Mouse (Mus musculus) myocyte (in vitro differentiated cells): ENCODE results near the gene Fcnb.

Source experiments
- CEBPB ChIP-seq: IDR thresholded peaks from 2 replicates; pipeline ENCODE4 v1.6.1; 2011; ENCODE audit warnings: mild to moderate bottlenecking, moderate library complexity; ENCODE audit not compliant: poor library complexity, insufficient read depth, severe bottlenecking
- E2F4 ChIP-seq: IDR thresholded peaks from one replicate; pipeline ENCODE4 v1.6.1; 2011; ENCODE audit warnings: mild to moderate bottlenecking, control low read depth, moderate library complexity; ENCODE audit not compliant: insufficient read depth
- MAX ChIP-seq: IDR thresholded peaks from one replicate; pipeline ENCODE4 v1.6.1; 2011; ENCODE audit warnings: low read depth, mild to moderate bottlenecking, control low read depth
- MYOD1 ChIP-seq, 3 experiments: IDR thresholded peaks; one replicate each; pipeline ENCODE4 v1.6.1; 2011; ENCODE audit warnings: control low read depth in 2 of 3, low read depth in 2 of 3, mild to moderate bottlenecking in 2 of 3, moderate library complexity in 1 of 3; ENCODE audit not compliant: insufficient read length in 2 of 3, control insufficient read depth in 1 of 3
- MYOG ChIP-seq, 3 experiments: IDR thresholded peaks; one replicate each; pipeline ENCODE4 v1.6.1; 2011; ENCODE audit warnings: control low read depth in 2 of 3, low read depth in 2 of 3, mild to moderate bottlenecking in 2 of 3; ENCODE audit not compliant: insufficient read length in 2 of 3, control insufficient read depth in 1 of 3, insufficient read depth in 1 of 3
- POLR2A ChIP-seq: IDR thresholded peaks from one replicate; pipeline ENCODE4 v1.6.1; 2011; ENCODE audit warnings: low read depth, mild to moderate bottlenecking, control low read depth, moderate library complexity; ENCODE audit not compliant: insufficient read length
- POLR2AphosphoS2 ChIP-seq: IDR thresholded peaks from one replicate; pipeline ENCODE4 v1.6.1; 2011; ENCODE audit warnings: low read depth, control low read depth; ENCODE audit not compliant: insufficient read length
- REST ChIP-seq: IDR thresholded peaks from one replicate; pipeline ENCODE4 v1.6.1; 2011; ENCODE audit warnings: mild to moderate bottlenecking, control low read depth, moderate library complexity; ENCODE audit not compliant: insufficient read depth, insufficient read length
- SRF ChIP-seq: IDR thresholded peaks from one replicate; pipeline ENCODE4 v1.6.1; 2011; ENCODE audit warnings: low read depth; ENCODE audit not compliant: control insufficient read depth, insufficient read length
- TCF12 ChIP-seq: IDR thresholded peaks from one replicate; pipeline ENCODE4 v1.6.1; 2011; ENCODE audit warnings: mild to moderate bottlenecking, control low read depth; ENCODE audit not compliant: poor library complexity, insufficient read depth, severe bottlenecking
- TCF3 ChIP-seq: IDR thresholded peaks from one replicate; pipeline ENCODE4 v1.6.1; 2011; ENCODE audit warnings: low read depth, control low read depth; ENCODE audit not compliant: insufficient read length
- USF1 ChIP-seq: IDR thresholded peaks from one replicate; pipeline ENCODE4 v1.6.1; 2011; ENCODE audit warnings: low read depth, mild to moderate bottlenecking, control low read depth, moderate library complexity

DNA sequence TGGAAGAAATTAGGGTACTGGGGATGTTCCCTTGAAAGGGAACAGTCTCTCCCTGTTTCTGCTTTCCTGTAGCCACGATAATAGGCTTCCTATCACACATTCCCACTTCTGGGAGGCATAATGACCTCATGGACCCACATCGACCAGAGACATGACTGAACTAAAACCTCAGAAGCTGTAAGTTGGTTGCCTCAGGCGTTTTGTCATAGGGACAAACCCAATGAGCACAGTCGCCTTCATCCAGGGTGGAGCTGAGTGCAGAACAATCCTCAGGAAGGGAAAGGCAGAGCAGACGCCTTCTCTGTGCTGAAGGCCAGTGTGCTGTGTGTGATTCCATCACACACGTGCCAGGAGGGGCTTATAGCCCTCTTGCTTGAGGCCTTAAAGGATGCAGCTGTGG, 38.4 kb downstream of the Fcnb start:
- TF ChIP-seq POLR2A: no peak
- TF ChIP-seq POLR2AphosphoS2: no peak
- no peak for TF ChIP-seq MYOG (IDR thresholded peaks at IDR 0.05; ENCODE audit: control insufficient read depth in 1 of 3, insufficient read depth in 1 of 3, insufficient read length in 2 of 3, low read depth in 2 of 3)
- no peak for TF ChIP-seq E2F4
- TF ChIP-seq USF1: no peak
- TF ChIP-seq MYOD1 (IDR thresholded peaks at IDR 0.05; ENCODE audit: control insufficient read depth in 1 of 3, insufficient read length in 2 of 3, low read depth in 2 of 3): no peak
- TF ChIP-seq SRF: no peak
- TF ChIP-seq TCF3: no peak
- no peak for TF ChIP-seq CEBPB
- TF ChIP-seq TCF12: no peak
- no peak for TF ChIP-seq MAX
- no peak for TF ChIP-seq REST
